Mouse (Mus musculus) limb, embryonic 14.5 days (tissue): Measurements from ENCODE around the gene Spdye4b. TPM values are rescaled to one million over a fixed set of nuclear protein-coding genes. Genes with fewer than 3 reads are reported as not detected.

Experiments used
- ATAC-seq: fragments of 200-750 bp; cut with Nextera tagmentation; 2 replicates; pipeline ENCODE4 v1.8.0; 2017; ENCODE audit warnings: low read depth, moderate number of reproducible peaks, moderate TSS enrichment; ENCODE audit not compliant: low FRiP score
- DNase-seq: peaks from one replicate; pipeline ENCODE4 v3.0.0-alpha.2; 2015; ENCODE audit warnings: low spot score
- H3K27ac ChIP-seq: fragments of 300-500 bp; sonication (generic); replicated peaks from 2 replicates; pipeline ENCODE4 v1.5.1; 2014; ENCODE audit warnings: low read depth, mild to moderate bottlenecking, low read length, moderate library complexity, mixed read lengths
- H3K27me3 ChIP-seq: fragments of 300-500 bp; sonication (generic); 2 replicates; pipeline ENCODE4 v1.6.1; 2014; ENCODE audit warnings: low read length, mixed read lengths; ENCODE audit not compliant: control insufficient read depth, insufficient read depth
- H3K36me3 ChIP-seq: fragments of 300-500 bp; sonication (generic); 2 replicates; pipeline ENCODE4 v1.6.1; 2014; ENCODE audit warnings: mild to moderate bottlenecking, low read length, moderate library complexity, mixed read lengths; ENCODE audit not compliant: control insufficient read depth, insufficient read depth
- H3K4me1 ChIP-seq: fragments of 300-500 bp; sonication (generic); 2 replicates; pipeline ENCODE4 v1.6.1; 2014; ENCODE audit warnings: antibody characterized with exemption, low read length, mixed read lengths; ENCODE audit not compliant: control insufficient read depth, insufficient read depth
- H3K4me2 ChIP-seq: fragments of 300-500 bp; sonication (generic); replicated peaks from 2 replicates; pipeline ENCODE4 v1.6.1; 2014; ENCODE audit warnings: low read depth, mild to moderate bottlenecking, low read length, moderate library complexity; ENCODE audit not compliant: severe bottlenecking
- H3K4me3 ChIP-seq: fragments of 300-500 bp; sonication (generic); replicated peaks from 2 replicates; pipeline ENCODE4 v1.5.1; 2014; ENCODE audit warnings: low read length
- H3K9ac ChIP-seq: fragments of 300-500 bp; sonication (generic); 2 replicates; pipeline ENCODE4 v1.6.1; 2014; ENCODE audit warnings: mild to moderate bottlenecking, low read depth, low read length, moderate library complexity; ENCODE audit not compliant: severe bottlenecking
- H3K9me3 ChIP-seq: fragments of 300-500 bp; sonication (generic); 2 replicates; pipeline ENCODE4 v1.6.1; 2016; ENCODE audit warnings: low read length; ENCODE audit not compliant: control insufficient read depth
- POLR2A ChIP-seq: fragments of 200-500 bp; IDR thresholded peaks from 2 replicates; pipeline ENCODE4 v1.8.0; 2012; ENCODE audit warnings: inconsistent platforms, mild to moderate bottlenecking, moderate library complexity, borderline replicate concordance; ENCODE audit not compliant: insufficient read depth, insufficient read length; ENCODE audit errors: extremely low read depth
- WGBS: fragments of 180-500 bp; shearing (Covaris S2); extraction: QIAGEN DNeasy Blood & Tissue Kit; methylation state at CpG from one replicate; pipeline ENCODE4 v1.1.7; 2014; 5-methylcytosine and 5-hydroxymethylcytosine counted together
- microRNA-seq: library from miRNA; unstranded; fragments of <30 nt; microRNA quantifications from one replicate; pipeline ENCODE4, GENCODE M21; 2016
- polyA plus RNA-seq, 2 experiments: library from polyadenylated mRNA; depleted of rRNA in 1 of 2; stranded (reverse) in 1 of 2; unstranded in 1 of 2; fragments of >200 nt; fragmentation: Nextera tagmentation in 1 of 2; extraction: Ambion mirVana in 1 of 2; gene quantifications; 2 replicates each; pipeline versions ENCODE4 v1.2.1 to v1.2.3; 2012 to 2014

Spdye4b gene
- polyA plus RNA-seq, 2 experiments, result not detected

GRCm38 (mm10) chr5:143244926-143245325, 64.1 kb downstream of the Spdye4b start:
- WGBS, result 96% methylated on average over 26 of the region's 26 CpGs
- H3K36me3 ChIP-seq, result peaks cover 93% of the 10 kb centered on the region
- no peak overlapping the region for H3K4me2 ChIP-seq
- no peaks in the 10 kb centered on the region for H3K4me1 ChIP-seq
- no peak for TF ChIP-seq POLR2A
- ATAC-seq (no peak), DNase-seq (no peak)
- H3K4me3 ChIP-seq, result no peak overlapping the region
- H3K9me3 ChIP-seq, result no peaks in the 10 kb centered on the region
- H3K27me3 ChIP-seq, result no peaks in the 10 kb centered on the region
- no peak overlapping the region for H3K9ac ChIP-seq
- no peak overlapping the region for H3K27ac ChIP-seq

GRCm38 (mm10) chr5:143252039-143252438, 71.2 kb downstream of the Spdye4b start:
- no peak overlapping the region for H3K9ac ChIP-seq
- H3K27ac ChIP-seq, result no peak overlapping the region
- WGBS, result 59% methylated on average over 6 of the region's 6 CpGs
- DNase-seq (no peak), ATAC-seq (no peak)
- H3K4me1 ChIP-seq, result peaks cover 13% of the 10 kb centered on the region
- no peak overlapping the region for H3K4me2 ChIP-seq
- H3K36me3 ChIP-seq, result peaks cover 78% of the 10 kb centered on the region
- H3K27me3 ChIP-seq, result peaks cover 56% of the 10 kb centered on the region
- H3K4me3 ChIP-seq, result no peak overlapping the region
- H3K9me3 ChIP-seq, result no peaks in the 10 kb centered on the region
- TF ChIP-seq POLR2A, result no peak

DNA sequence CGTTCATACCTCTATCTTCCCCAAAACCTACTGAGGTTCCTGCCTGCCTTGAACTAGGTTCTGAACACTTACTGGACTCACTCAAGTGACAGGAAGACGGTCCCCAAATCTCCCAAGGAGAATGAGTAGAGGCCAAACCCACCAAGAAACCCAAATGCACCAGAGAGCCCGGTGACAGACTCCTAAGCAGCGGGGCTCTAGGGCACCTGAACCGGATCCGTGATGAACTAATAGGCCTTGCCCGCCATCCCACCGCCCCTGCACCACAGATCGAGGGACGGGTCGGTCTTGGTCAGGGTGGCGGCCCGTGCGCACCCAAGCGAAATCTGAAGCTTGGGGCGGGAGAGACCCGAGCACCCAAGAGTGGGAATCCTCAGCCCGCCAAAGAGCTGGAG, 72.0 kb downstream of the Spdye4b start:
- DNase-seq, result no peak
- Histone ChIP-seq H3K27me3 (peaks cover 63% of the 10 kb centered on the region), H3K36me3 (peaks cover 71% of the 10 kb centered on the region), H3K4me2 (peak overlapping the region; percentile 77), H3K9me3 (no peaks in the 10 kb centered on the region), H3K9ac (no peak overlapping the region), H3K4me3 (peak overlapping the region; percentile 41), H3K4me1 (peaks cover 13% of the 10 kb centered on the region), H3K27ac (no peak overlapping the region)
- no peak for ATAC-seq
- no peak for TF ChIP-seq POLR2A
- 23% methylated on average over 18 of the region's 18 CpGs for WGBS

DNA sequence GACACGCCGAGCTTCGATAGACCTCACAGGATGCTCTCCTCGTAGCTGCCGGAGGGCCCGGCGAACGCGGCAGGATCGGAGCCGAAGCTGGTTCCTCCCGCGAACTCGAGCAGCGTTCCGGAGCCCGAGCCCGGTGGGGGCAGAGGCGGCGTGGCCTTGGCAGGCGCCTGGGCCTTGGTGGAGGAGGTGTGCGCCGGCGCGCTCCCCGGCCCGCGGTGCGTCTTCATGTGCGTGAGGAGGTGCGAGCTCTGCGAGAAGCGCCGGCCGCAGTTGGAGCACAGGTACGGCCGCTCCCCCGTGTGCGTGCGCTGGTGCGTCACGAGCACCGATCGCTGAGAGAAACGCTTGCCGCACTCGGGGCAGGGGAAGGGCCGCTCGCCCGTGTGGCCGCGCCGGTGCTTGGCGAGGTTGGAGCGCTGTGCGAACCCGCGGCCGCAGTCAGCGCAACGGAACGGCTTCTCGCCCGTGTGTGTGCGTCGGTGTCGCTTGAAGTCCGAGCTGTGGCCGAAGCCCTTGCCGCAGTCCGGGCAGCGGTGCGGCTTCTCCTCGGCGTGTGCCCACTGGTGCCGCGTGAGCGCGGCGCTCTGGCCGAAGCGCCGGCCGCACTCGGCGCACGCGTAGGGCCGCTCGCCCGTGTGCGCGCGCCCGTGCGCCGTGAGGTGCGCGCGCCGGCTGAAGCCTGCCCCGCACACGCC, 72.5 kb downstream of the Spdye4b start:
- Histone ChIP-seq H3K27ac (no peak overlapping the region), H3K4me1 (peaks cover 13% of the 10 kb centered on the region), H3K4me2 (peak overlapping the region; percentile 77), H3K9me3 (no peaks in the 10 kb centered on the region), H3K36me3 (peaks cover 69% of the 10 kb centered on the region), H3K27me3 (peaks cover 67% of the 10 kb centered on the region), H3K4me3 (peak overlapping the region; percentile 41), H3K9ac (peak overlapping the region; percentile 38; the same call in 1 of the 2 replicates)
- WGBS, result 5% methylated on average over 83 of the region's 103 CpGs
- DNase-seq, result no peak
- ATAC-seq, result peak; percentile 14; the same call in 1 of the 2 replicates
- TF ChIP-seq POLR2A, result no peak

- Histone ChIP-seq H3K9ac (peak overlapping the region; percentile 38; the same call in 1 of the 2 replicates), H3K27me3 (peaks cover 67% of the 10 kb centered on the region), H3K4me3 (peak overlapping the region; percentile 41), H3K4me2 (peak overlapping the region; percentile 77), H3K9me3 (no peaks in the 10 kb centered on the region), H3K36me3 (peaks cover 72% of the 10 kb centered on the region), H3K27ac (no peak overlapping the region), H3K4me1 (peaks cover 13% of the 10 kb centered on the region)
- no peak for DNase-seq
- 4% methylated on average over 77 of the region's 81 CpGs for WGBS
- no peak for TF ChIP-seq POLR2A
- ATAC-seq, result peak; percentile 35; the same call in 1 of the 2 replicates
Observed at GRCm38 (mm10) chr5:143253881-143254486, 73.2 kb downstream of the Spdye4b start.

Small RNA genes lying within 50 kb of the gene (microRNA-seq; reads per million reads assigned to microRNA genes)
- gene Gm44405, result not detected

Other genes with a start within 250 kb of the Spdye4b start
- gene Fscn1, start 220.7 kb upstream of the Spdye4b start, polyA plus RNA-seq (2012; rRNA removed), result 395 and 512 TPM in 2 replicates
- 356 and 368 TPM in 2 replicates for gene Fscn1, start 220.7 kb upstream of the Spdye4b start, polyA plus RNA-seq (2014; fragmentation: Nextera tagmentation; extraction: Ambion mirVana)
- gene Rnf216, start 68.0 kb upstream of the Spdye4b start, polyA plus RNA-seq (2012; rRNA removed), result 41.5 and 47.3 TPM in 2 replicates
- gene Rnf216, start 68.0 kb upstream of the Spdye4b start, polyA plus RNA-seq (2014; fragmentation: Nextera tagmentation; extraction: Ambion mirVana), result 34.2 and 35.1 TPM in 2 replicates
- not detected in 2 replicates for gene Olfr718-ps1, start 33.4 kb upstream of the Spdye4b start, polyA plus RNA-seq (2012; rRNA removed)
- gene Olfr718-ps1, start 33.4 kb upstream of the Spdye4b start, polyA plus RNA-seq (2014; fragmentation: Nextera tagmentation; extraction: Ambion mirVana), result not detected in 2 replicates
- gene Rbak, start 242 bp upstream of the Spdye4b start, polyA plus RNA-seq (2012; rRNA removed), result 21.0 TPM in 2 replicates
- gene Rbak, start 242 bp upstream of the Spdye4b start, polyA plus RNA-seq (2014; fragmentation: Nextera tagmentation; extraction: Ambion mirVana), result 8.8 and 12.6 TPM in 2 replicates
- not detected in 2 replicates for gene Spdye4a, start 45.9 kb downstream of the Spdye4b start, polyA plus RNA-seq (2012; rRNA removed)
- not detected in 2 replicates for gene Spdye4a, start 45.9 kb downstream of the Spdye4b start, polyA plus RNA-seq (2014; fragmentation: Nextera tagmentation; extraction: Ambion mirVana)
- gene Zfp12, start 54.1 kb downstream of the Spdye4b start, polyA plus RNA-seq (2012; rRNA removed), result 25.2 and 30.9 TPM in 2 replicates
- gene Zfp12, start 54.1 kb downstream of the Spdye4b start, polyA plus RNA-seq (2014; fragmentation: Nextera tagmentation; extraction: Ambion mirVana), result 19.1 and 22.2 TPM in 2 replicates
- 9.1 and 12.2 TPM in 2 replicates for gene Zfp316, start 89.0 kb downstream of the Spdye4b start, polyA plus RNA-seq (2012; rRNA removed)
- gene Zfp316, start 89.0 kb downstream of the Spdye4b start, polyA plus RNA-seq (2014; fragmentation: Nextera tagmentation; extraction: Ambion mirVana), result 2.8 and 4.1 TPM in 2 replicates
- gene Zfp853, start 112.6 kb downstream of the Spdye4b start, polyA plus RNA-seq (2012; rRNA removed), result 9.1 and 11.4 TPM in 2 replicates
- gene Zfp853, start 112.6 kb downstream of the Spdye4b start, polyA plus RNA-seq (2014; fragmentation: Nextera tagmentation; extraction: Ambion mirVana), result 0.26 and 0.35 TPM in 2 replicates
- 25.2 and 35.2 TPM in 2 replicates for gene E130309D02Rik, start 134.3 kb downstream of the Spdye4b start, polyA plus RNA-seq (2012; rRNA removed)
- 29.2 and 33.3 TPM in 2 replicates for gene E130309D02Rik, start 134.3 kb downstream of the Spdye4b start, polyA plus RNA-seq (2014; fragmentation: Nextera tagmentation; extraction: Ambion mirVana)
- 67.2 and 92.8 TPM in 2 replicates for gene Zdhhc4, start 148.2 kb downstream of the Spdye4b start, polyA plus RNA-seq (2012; rRNA removed)
- gene Zdhhc4, start 148.2 kb downstream of the Spdye4b start, polyA plus RNA-seq (2014; fragmentation: Nextera tagmentation; extraction: Ambion mirVana), result 85.2 and 86.3 TPM in 2 replicates
- gene Grid2ip, start 176.3 kb downstream of the Spdye4b start, polyA plus RNA-seq (2012; rRNA removed), result 1.5 and 2.2 TPM in 2 replicates
- gene Grid2ip, start 176.3 kb downstream of the Spdye4b start, polyA plus RNA-seq (2014; fragmentation: Nextera tagmentation; extraction: Ambion mirVana), result 0.51 and 0.89 TPM in 2 replicates
- 189 and 268 TPM in 2 replicates for gene Kdelr2, start 222.8 kb downstream of the Spdye4b start, polyA plus RNA-seq (2012; rRNA removed)
- gene Kdelr2, start 222.8 kb downstream of the Spdye4b start, polyA plus RNA-seq (2014; fragmentation: Nextera tagmentation; extraction: Ambion mirVana), result 463 and 493 TPM in 2 replicates